Mouse (Mus musculus): Measurements from ENCODE around the gene Pex7. TPM values are rescaled to one million over a fixed set of nuclear protein-coding genes. Genes with fewer than 3 reads are reported as not detected.

Gene Pex7
- polyA plus RNA-seq, 1 experiment from 2014 or later: 26.5 TPM

DNA sequence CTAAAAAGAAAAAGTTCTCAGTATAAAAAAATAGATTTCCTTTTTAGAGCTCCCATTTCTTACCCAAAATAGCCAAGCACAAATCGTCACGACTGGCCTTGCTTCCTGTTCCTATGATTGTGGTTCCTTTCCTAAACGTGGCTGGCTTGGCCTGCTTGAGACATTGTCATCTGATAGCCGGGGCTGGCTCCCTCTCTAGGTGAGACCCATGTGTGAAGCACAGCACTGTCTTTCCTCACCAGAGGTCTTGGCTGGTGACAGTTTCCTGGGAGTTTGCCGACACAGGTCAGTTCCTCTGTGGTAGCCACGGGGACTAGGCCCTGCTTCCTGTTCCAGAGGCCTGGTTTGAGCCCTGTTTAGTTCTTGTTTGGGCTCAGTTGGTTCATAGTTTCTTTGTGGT lies 33.6 kb upstream of the Pex7 start:
- H3K27ac ChIP-seq: no peak overlapping the region
- no peaks in the 10 kb centered on the region for H3K9me3 ChIP-seq (replicated peaks)
- WGBS: 78% methylated on average over 6 of the region's 6 CpGs
- H3K4me3 ChIP-seq: no peak overlapping the region
- H3K9ac ChIP-seq: no peak overlapping the region
- no peak overlapping the region for H3K4me2 ChIP-seq
- no peaks in the 10 kb centered on the region for H3K4me1 ChIP-seq
- no peaks in the 10 kb centered on the region for H3K36me3 ChIP-seq (ENCODE audit: poor library complexity, severe bottlenecking)
- ATAC-seq: no peak
- no peaks in the 10 kb centered on the region for H3K27me3 ChIP-seq

DNA sequence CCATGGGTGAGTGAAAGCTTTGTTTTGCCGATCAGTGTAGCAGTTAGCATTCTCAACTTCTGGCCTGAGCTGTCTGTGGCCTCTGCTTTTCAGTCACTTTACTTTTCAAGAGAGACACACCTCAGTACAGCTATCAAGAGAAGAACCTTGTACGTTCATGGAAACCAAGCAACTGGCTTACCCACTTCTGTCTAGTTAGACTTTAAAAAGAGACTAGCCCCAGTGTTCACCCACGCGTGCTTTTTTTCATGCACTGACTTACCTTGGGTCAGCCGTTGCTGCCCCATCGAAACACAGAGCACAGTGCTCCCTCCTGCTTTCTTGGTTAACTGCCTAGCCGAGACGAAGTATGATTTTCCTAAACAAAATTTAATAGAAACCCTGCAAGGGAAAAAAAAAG lies 33.1 kb upstream of the Pex7 start:
- WGBS: 94% methylated on average over 8 of the region's 8 CpGs
- no peak for ATAC-seq

DNA sequence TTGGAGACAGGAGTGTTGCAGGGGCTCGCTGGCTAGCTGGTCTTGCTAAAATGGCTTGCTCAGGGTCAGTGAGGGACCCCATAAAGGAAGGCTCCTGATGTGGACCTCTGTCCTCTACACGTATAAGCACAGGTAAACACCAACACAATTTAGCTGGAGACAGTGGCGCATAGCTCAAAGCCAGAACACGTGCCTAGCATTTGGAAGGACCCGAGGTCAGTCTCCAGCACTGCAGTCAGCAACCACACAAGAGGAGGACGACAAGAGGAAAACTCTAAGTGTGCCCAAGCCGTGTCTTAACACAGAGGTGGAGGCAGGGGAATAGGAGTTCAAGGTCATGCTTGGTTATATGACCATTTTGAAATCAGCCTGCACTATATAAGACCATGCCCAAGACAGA lies 32.6 kb upstream of the Pex7 start:
- Histone ChIP-seq H3K4me3 (no peak overlapping the region), H3K36me3 (ENCODE audit: poor library complexity, severe bottlenecking) (no peaks in the 10 kb centered on the region), H3K9ac (no peak overlapping the region), H3K27me3 (peaks cover 4% of the 10 kb centered on the region), H3K4me1 (0 out of 2 replicates have a peak, but pooled peaks cover 3% of the 10 kb centered on the region), H3K4me2 (no peak overlapping the region), H3K9me3 (replicated peaks) (no peaks in the 10 kb centered on the region), H3K27ac (no peak overlapping the region)
- no peak for ATAC-seq
- WGBS: 90% methylated on average over 7 of the region's 7 CpGs

More for the DNA sequence above, 33.1 kb upstream of the Pex7 start:
- Histone ChIP-seq H3K27me3 (no peaks in the 10 kb centered on the region), H3K4me1 (no peaks in the 10 kb centered on the region), H3K9me3 (replicated peaks) (no peaks in the 10 kb centered on the region), H3K36me3 (ENCODE audit: poor library complexity, severe bottlenecking) (no peaks in the 10 kb centered on the region), H3K27ac (no peak overlapping the region), H3K4me3 (no peak overlapping the region), H3K9ac (no peak overlapping the region), H3K4me2 (no peak overlapping the region)

DNA sequence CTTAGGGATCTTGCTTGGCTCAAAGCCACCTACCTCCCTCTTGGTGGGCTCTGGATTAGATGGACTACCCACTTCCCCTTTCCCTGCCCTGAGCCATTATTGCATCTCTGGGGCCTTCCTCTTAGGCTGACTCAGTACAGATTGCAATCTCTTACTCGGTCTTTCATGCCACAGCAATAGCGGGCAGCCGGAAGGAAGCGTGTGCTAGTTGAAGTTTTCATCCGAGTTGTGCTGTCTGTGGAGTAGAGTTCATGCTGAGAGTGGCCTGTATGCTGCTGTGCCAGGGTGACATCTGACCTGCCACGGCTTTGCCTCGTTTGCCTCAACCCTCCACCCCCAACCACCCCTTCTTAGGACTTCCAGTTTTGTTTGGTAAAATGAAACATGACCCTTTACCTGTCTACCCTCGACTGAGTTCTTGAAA lies 31.8 kb upstream of the Pex7 start:
- H3K36me3 ChIP-seq (ENCODE audit: poor library complexity, severe bottlenecking): no peaks in the 10 kb centered on the region
- H3K9ac ChIP-seq: no peak overlapping the region
- H3K27ac ChIP-seq: no peak overlapping the region
- ATAC-seq: no peak
- H3K9me3 ChIP-seq (replicated peaks): no peaks in the 10 kb centered on the region
- H3K27me3 ChIP-seq: peaks cover 6% of the 10 kb centered on the region
- H3K4me3 ChIP-seq: no peak overlapping the region
- H3K4me2 ChIP-seq: no peak overlapping the region
- WGBS: 47% methylated on average over 8 of the region's 8 CpGs
- H3K4me1 ChIP-seq: 0 out of 2 replicates have a peak, but pooled peaks cover 9% of the 10 kb centered on the region

DNA sequence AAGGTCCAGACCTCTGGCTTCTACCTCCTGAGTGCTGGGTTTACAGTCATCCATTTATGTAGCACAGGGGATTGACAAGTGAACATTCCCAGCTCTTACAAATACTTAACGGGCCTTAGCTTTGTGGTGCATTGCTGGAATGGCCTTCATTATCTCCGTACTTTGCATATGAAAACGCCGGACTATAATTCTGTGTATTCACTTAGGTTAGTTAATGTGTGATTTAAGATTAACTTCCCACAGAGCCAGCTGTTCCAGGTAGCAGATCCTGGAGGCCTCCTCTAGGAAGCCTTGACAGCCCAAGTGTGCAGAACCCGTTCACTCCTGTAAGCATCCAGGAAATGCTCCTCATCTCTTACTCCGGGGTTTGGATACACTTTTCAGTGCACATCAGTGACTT lies 31.2 kb upstream of the Pex7 start:
- H3K9me3 ChIP-seq (replicated peaks): no peaks in the 10 kb centered on the region
- H3K27me3 ChIP-seq: peaks cover 6% of the 10 kb centered on the region
- H3K27ac ChIP-seq: no peak overlapping the region
- 52% methylated on average over 6 of the region's 6 CpGs for WGBS
- H3K4me2 ChIP-seq: no peak overlapping the region
- no peak overlapping the region for H3K4me3 ChIP-seq
- no peak overlapping the region for H3K9ac ChIP-seq
- H3K36me3 ChIP-seq (ENCODE audit: poor library complexity, severe bottlenecking): no peaks in the 10 kb centered on the region
- ATAC-seq: no peak
- 0 out of 2 replicates have a peak, but pooled peaks cover 9% of the 10 kb centered on the region for H3K4me1 ChIP-seq

DNA sequence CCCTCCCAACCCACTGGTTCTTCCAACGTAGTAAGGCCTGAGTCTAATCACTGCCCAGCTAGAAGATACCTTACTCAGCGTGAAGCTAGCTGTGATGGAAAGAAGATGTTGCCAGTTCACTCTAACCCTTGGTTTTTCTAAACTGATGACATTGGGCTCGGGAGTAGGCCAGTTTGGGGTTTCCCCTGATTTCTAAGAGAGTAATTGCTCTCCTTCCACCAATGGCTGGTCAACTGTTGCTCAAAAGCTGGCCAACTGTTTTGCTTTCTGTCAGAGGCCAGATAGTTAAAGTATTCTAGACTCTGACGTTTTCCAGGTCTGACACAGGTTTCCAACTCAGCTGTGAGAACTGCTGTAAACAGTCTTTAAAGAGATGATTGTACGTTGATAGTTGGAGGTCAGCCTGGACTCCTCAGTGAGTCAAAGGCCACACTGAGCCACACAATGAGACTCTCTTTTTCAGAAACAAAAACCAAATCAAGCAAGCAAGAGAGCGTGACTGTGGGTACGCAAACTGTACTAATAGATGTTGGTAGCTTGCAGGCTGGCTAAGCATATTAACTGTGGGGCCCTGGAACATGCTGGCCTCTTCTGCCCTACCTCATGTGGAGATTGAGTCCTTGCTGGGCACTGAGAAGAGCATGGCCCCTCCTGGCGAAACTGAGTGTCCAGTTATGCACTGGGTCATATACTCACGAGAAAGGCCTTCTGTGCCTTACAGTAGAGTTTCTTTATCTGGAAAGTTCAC lies 29.6 kb upstream of the Pex7 start:
- no peaks in the 10 kb centered on the region for H3K9me3 ChIP-seq (replicated peaks)
- ATAC-seq: no peak
- H3K4me3 ChIP-seq: no peak overlapping the region
- H3K27me3 ChIP-seq: peaks cover 19% of the 10 kb centered on the region
- WGBS: 67% methylated on average over 9 of the region's 9 CpGs
- no peak overlapping the region for H3K9ac ChIP-seq
- no peak overlapping the region for H3K4me2 ChIP-seq
- H3K27ac ChIP-seq: no peak overlapping the region
- peaks cover 14% of the 10 kb centered on the region for H3K4me1 ChIP-seq
- H3K36me3 ChIP-seq (ENCODE audit: poor library complexity, severe bottlenecking): no peaks in the 10 kb centered on the region

DNA sequence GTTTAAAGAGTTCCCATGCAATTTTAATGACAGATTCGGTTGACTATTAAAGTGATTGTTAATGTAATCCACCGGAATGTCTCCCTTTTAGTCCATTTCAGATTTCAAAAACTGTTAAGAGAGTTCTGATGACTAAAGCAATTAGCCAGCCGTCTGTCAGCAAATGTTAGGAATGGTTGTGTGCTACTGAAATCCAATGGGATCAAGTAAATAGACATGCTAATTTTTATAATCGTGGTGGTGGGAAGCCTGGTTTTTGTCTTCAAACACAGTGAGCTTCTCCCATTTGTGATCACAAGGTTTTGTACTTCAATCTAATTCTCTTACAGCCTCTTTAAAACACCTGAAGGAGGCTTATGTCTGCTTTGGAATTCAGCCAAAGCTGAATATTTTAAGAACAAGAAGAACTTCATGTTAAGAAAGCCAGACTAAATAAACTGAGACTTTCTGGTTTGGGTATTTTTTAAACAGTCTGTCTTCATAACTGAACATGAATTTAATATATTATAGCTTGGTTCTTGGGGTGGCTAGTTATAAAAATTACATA lies 28.4 kb upstream of the Pex7 start:
- no peak overlapping the region for H3K4me2 ChIP-seq
- no peak for ATAC-seq
- H3K9me3 ChIP-seq (replicated peaks): no peaks in the 10 kb centered on the region
- peaks cover 20% of the 10 kb centered on the region for H3K27me3 ChIP-seq
- H3K9ac ChIP-seq: no peak overlapping the region
- 39% methylated on average over 4 of the region's 4 CpGs for WGBS
- no peak overlapping the region for H3K27ac ChIP-seq
- H3K4me1 ChIP-seq: peaks cover 14% of the 10 kb centered on the region
- H3K36me3 ChIP-seq (ENCODE audit: poor library complexity, severe bottlenecking): no peaks in the 10 kb centered on the region
- H3K4me3 ChIP-seq: no peak overlapping the region

DNA sequence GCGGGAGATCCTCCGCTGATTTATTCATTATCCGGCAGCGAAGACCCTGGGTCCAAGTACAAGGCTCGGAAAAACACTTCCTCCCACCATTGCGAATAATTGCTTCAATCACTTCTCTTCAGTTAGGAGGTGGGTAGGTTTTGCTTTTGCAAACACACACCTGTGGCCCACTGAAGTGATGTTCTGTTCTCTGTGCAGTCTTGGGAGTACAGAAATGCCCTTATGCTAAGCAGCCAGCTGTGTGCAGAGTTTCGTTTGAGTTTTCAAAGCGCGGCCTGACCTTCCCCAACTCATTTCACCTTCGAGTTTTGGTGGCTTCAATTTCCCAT lies 27.8 kb upstream of the Pex7 start:
- Histone ChIP-seq H3K9me3 (replicated peaks) (no peaks in the 10 kb centered on the region), H3K9ac (peak overlapping the region; percentile 70), H3K27me3 (peaks cover 20% of the 10 kb centered on the region), H3K36me3 (ENCODE audit: poor library complexity, severe bottlenecking) (no peaks in the 10 kb centered on the region), H3K27ac (no peak overlapping the region), H3K4me3 (peak overlapping the region; percentile 72), H3K4me2 (peak overlapping the region; percentile 97), H3K4me1 (peaks cover 14% of the 10 kb centered on the region)
- no peak for ATAC-seq
- WGBS: 2% methylated on average over 10 of the region's 10 CpGs

DNA sequence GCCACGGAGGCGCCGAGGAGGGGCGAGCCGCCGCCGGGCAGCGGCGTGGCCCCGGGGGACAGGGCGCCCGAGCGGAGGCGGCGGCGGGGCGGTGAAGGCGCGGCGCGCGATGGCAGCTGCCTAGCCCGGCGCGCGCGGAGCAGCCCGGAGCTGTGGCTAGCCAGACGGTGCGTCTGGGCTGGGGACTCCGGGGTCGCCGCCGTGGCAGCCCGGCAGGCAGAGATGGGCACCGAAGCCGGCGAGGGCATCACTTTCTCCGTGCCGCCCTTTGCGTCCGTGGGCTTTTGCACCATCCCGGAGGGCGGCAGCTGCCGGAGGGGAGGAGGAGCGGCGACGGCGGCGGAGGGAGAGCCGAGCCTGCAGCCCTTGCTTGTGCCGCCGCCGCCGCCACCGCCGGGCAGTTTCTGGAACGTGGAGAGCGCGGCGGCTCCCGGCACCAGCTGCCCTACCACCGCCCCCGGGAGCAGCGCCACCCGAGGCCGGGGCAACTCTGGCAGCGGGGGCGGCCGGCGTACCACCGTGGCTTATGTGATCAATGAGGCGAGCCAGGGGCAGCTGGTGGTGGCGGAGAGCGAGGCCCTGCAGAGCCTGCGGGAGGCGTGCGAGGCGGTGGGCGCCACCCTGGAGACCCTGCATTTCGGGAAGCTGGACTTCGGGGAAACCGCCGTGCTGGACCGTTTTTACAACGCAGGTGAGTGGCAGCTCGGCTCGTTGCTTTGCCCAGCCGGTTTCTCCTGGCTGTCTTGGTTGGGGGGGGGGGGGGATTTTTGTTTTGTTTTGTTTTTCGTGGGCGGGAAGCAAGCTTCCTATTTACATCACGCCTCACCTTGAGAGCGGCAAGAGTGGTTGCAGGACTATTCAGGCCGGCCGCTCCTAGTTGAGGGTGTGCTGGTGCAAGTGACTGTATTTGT lies 27.1 kb upstream of the Pex7 start, which contains the start of gene Map3k5:
Gene Map3k5, plus strand, starts transcription at position 89 of the 911 bp plus-strand sequence.
- Histone ChIP-seq H3K27ac (peak within 1 kb of the TSS; percentile 44), H3K36me3 (ENCODE audit: poor library complexity, severe bottlenecking) (no peaks in the 10 kb centered on the region), H3K4me1 (peaks cover 14% of the 10 kb centered on the region), H3K9ac (peak within 1 kb of the TSS; percentile 70), H3K9me3 (replicated peaks) (no peaks in the 10 kb centered on the region), H3K4me3 (peak within 1 kb of the TSS; percentile 72), H3K4me2 (peak within 1 kb of the TSS; percentile 97), H3K27me3 (peaks cover 20% of the 10 kb centered on the region)
- WGBS: under 1% methylated on average over 59 of the region's 95 CpGs
- ATAC-seq: peak; percentile 85

DNA sequence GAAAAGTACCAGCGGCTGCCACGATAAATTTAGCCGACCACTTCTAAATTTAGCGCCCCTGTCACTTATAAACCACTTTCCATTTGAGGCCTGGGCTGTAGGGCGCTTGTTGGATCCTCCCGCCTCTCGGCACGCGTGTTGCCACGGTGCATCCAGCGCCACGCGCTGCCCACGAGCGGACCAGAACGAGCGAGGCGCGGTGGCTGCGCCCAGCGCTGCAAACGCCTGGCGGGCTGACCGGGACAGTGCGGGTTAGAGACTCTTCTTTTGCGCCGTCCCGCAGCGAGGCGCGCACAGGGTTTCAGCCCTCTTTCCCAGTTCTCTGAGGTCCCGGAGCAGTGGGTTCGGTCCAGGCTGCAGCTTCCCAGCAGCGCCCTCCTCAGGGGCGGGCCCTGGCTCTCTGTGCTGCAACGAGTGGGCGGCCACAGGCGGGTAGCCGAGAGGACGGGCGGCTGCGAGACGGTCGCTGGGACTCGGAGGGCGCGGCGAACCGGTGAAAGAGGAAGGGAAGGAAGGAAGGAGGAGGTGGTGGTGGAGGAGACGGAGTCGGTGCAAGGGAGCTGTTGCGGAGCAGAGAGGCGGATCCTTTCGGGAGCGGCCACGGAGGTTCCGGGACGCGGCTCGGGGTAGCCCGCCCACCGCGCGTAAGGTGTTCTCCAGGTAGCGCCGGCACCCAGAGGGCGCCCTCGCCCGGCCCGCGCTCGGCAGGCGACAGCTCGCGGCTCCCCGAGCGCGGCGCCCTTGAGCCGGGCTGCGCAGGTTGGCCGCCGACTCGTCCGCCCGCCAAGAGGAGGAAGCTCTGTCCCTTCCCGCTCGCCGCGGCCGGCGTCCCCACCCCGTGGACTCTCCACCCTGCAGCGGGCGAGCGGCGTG lies 26.3 kb upstream of the Pex7 start:
- Histone ChIP-seq H3K9ac (peak overlapping the region; percentile 70), H3K4me3 (peak overlapping the region; percentile 72), H3K36me3 (ENCODE audit: poor library complexity, severe bottlenecking) (no peaks in the 10 kb centered on the region), H3K4me2 (peak overlapping the region; percentile 97), H3K27me3 (peaks cover 20% of the 10 kb centered on the region), H3K27ac (peak overlapping the region; percentile 44), H3K9me3 (replicated peaks) (no peaks in the 10 kb centered on the region), H3K4me1 (peaks cover 14% of the 10 kb centered on the region)
- under 1% methylated on average over 80 of the region's 97 CpGs for WGBS
- peak; percentile 84 for ATAC-seq

DNA sequence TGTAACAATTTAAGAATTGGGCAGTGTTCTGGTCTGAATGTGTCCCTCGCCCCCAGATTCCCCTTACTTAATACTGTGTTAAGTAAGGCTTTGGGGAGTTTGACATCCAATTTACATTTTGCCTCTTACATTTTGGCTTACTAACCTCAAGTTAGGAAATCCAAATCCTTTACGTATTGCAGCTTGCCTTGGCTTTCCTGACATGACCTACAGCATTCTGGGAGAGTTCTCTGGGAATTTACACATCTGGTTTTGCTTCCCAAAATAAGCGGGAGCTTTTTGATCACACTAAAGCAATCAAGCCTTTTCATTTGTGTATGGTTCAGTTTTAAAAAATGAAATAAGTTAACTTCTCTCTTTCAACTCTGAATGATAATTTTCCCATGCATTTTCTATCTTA lies 25.5 kb upstream of the Pex7 start:
- peaks cover 14% of the 10 kb centered on the region for H3K4me1 ChIP-seq
- H3K9ac ChIP-seq: no peak overlapping the region
- peak overlapping the region; percentile 97; the same call in 1 of the 2 replicates for H3K4me2 ChIP-seq
- peaks cover 20% of the 10 kb centered on the region for H3K27me3 ChIP-seq
- peak overlapping the region; percentile 72; the same call in 1 of the 2 replicates for H3K4me3 ChIP-seq
- no peaks in the 10 kb centered on the region for H3K36me3 ChIP-seq (ENCODE audit: poor library complexity, severe bottlenecking)
- no peaks in the 10 kb centered on the region for H3K9me3 ChIP-seq (replicated peaks)
- ATAC-seq: no peak
- WGBS: 48% methylated on average over 3 of the region's 3 CpGs
- no peak overlapping the region for H3K27ac ChIP-seq
